Mouse (Mus musculus) limb, embryonic 14.5 days (tissue): ENCODE data around the gene Cd34. TPM values are rescaled to one million over a fixed set of nuclear protein-coding genes. Genes with fewer than 3 reads are reported as not detected.

ENCODE experiments used
- ATAC-seq: fragments of 200-750 bp; cut with Nextera tagmentation; 2 replicates; pipeline ENCODE4 v1.8.0; 2017; ENCODE audit warnings: low read depth, moderate number of reproducible peaks, moderate TSS enrichment; ENCODE audit not compliant: low FRiP score
- DNase-seq: peaks from one replicate; pipeline ENCODE4 v3.0.0-alpha.2; 2015; ENCODE audit warnings: low spot score
- H3K27ac ChIP-seq: fragments of 300-500 bp; sonication (generic); replicated peaks from 2 replicates; pipeline ENCODE4 v1.5.1; 2014; ENCODE audit warnings: low read depth, mild to moderate bottlenecking, low read length, moderate library complexity, mixed read lengths
- H3K27me3 ChIP-seq: fragments of 300-500 bp; sonication (generic); 2 replicates; pipeline ENCODE4 v1.6.1; 2014; ENCODE audit warnings: low read length, mixed read lengths; ENCODE audit not compliant: control insufficient read depth, insufficient read depth
- H3K36me3 ChIP-seq: fragments of 300-500 bp; sonication (generic); 2 replicates; pipeline ENCODE4 v1.6.1; 2014; ENCODE audit warnings: mild to moderate bottlenecking, low read length, moderate library complexity, mixed read lengths; ENCODE audit not compliant: control insufficient read depth, insufficient read depth
- H3K4me1 ChIP-seq: fragments of 300-500 bp; sonication (generic); 2 replicates; pipeline ENCODE4 v1.6.1; 2014; ENCODE audit warnings: antibody characterized with exemption, low read length, mixed read lengths; ENCODE audit not compliant: control insufficient read depth, insufficient read depth
- H3K4me2 ChIP-seq: fragments of 300-500 bp; sonication (generic); replicated peaks from 2 replicates; pipeline ENCODE4 v1.6.1; 2014; ENCODE audit warnings: low read depth, mild to moderate bottlenecking, low read length, moderate library complexity; ENCODE audit not compliant: severe bottlenecking
- H3K4me3 ChIP-seq: fragments of 300-500 bp; sonication (generic); replicated peaks from 2 replicates; pipeline ENCODE4 v1.5.1; 2014; ENCODE audit warnings: low read length
- H3K9ac ChIP-seq: fragments of 300-500 bp; sonication (generic); 2 replicates; pipeline ENCODE4 v1.6.1; 2014; ENCODE audit warnings: mild to moderate bottlenecking, low read depth, low read length, moderate library complexity; ENCODE audit not compliant: severe bottlenecking
- H3K9me3 ChIP-seq: fragments of 300-500 bp; sonication (generic); 2 replicates; pipeline ENCODE4 v1.6.1; 2016; ENCODE audit warnings: low read length; ENCODE audit not compliant: control insufficient read depth
- POLR2A ChIP-seq: fragments of 200-500 bp; IDR thresholded peaks from 2 replicates; pipeline ENCODE4 v1.8.0; 2012; ENCODE audit warnings: inconsistent platforms, mild to moderate bottlenecking, moderate library complexity, borderline replicate concordance; ENCODE audit not compliant: insufficient read depth, insufficient read length; ENCODE audit errors: extremely low read depth
- WGBS: fragments of 180-500 bp; shearing (Covaris S2); extraction: QIAGEN DNeasy Blood & Tissue Kit; methylation state at CpG from one replicate; pipeline ENCODE4 v1.1.7; 2014; 5-methylcytosine and 5-hydroxymethylcytosine counted together
- polyA plus RNA-seq, 2 experiments: library from polyadenylated mRNA; depleted of rRNA in 1 of 2; stranded (reverse) in 1 of 2; unstranded in 1 of 2; fragments of >200 nt; fragmentation: Nextera tagmentation in 1 of 2; extraction: Ambion mirVana in 1 of 2; gene quantifications; 2 replicates each; pipeline versions ENCODE4 v1.2.1 to v1.2.3; 2012 to 2014

The Cd34 gene
- polyA plus RNA-seq, 2 experiments, result 80.0 to 108 TPM

GRCm38 (mm10) chr1:194935351-194935750, 3.3 kb upstream of the Cd34 start:
- Histone ChIP-seq H3K27ac (no peak overlapping the region), H3K36me3 (no peaks in the 10 kb centered on the region), H3K4me3 (no peak overlapping the region), H3K9ac (no peak overlapping the region), H3K4me1 (no peaks in the 10 kb centered on the region), H3K4me2 (no peak overlapping the region), H3K9me3 (no peaks in the 10 kb centered on the region), H3K27me3 (peaks cover 15% of the 10 kb centered on the region; the same call in 1 of the 2 replicates)
- 36% methylated on average over 1 of the region's 1 CpGs for WGBS
- DNase-seq, result no peak
- no peak for TF ChIP-seq POLR2A
- no peak for ATAC-seq

GRCm38 (mm10) chr1:194941528-194941927, 2.9 kb downstream of the Cd34 start:
- Histone ChIP-seq H3K9me3 (no peaks in the 10 kb centered on the region), H3K27me3 (peaks cover 15% of the 10 kb centered on the region; the same call in 1 of the 2 replicates), H3K9ac (no peak overlapping the region), H3K4me2 (no peak overlapping the region), H3K4me3 (no peak overlapping the region), H3K36me3 (no peaks in the 10 kb centered on the region), H3K27ac (no peak overlapping the region), H3K4me1 (peaks cover 6% of the 10 kb centered on the region; the same call in 1 of the 2 replicates)
- no peak for ATAC-seq
- no peak for TF ChIP-seq POLR2A
- no peak for DNase-seq

- no peak overlapping the region for H3K27ac ChIP-seq
Observed at GRCm38 (mm10) chr1:194942912-194943311, 4.3 kb downstream of the Cd34 start.

GRCm38 (mm10) chr1:194943485-194943884, 4.9 kb downstream of the Cd34 start:
- no peak for TF ChIP-seq POLR2A
- H3K9ac ChIP-seq, result no peak overlapping the region
- no peak overlapping the region for H3K4me2 ChIP-seq

More at GRCm38 (mm10) chr1:194942912-194943311, 4.3 kb downstream of the Cd34 start:
- Histone ChIP-seq H3K27me3 (peaks cover 15% of the 10 kb centered on the region; the same call in 1 of the 2 replicates), H3K9me3 (no peaks in the 10 kb centered on the region), H3K4me1 (peaks cover 6% of the 10 kb centered on the region; the same call in 1 of the 2 replicates), H3K4me3 (no peak overlapping the region), H3K36me3 (no peaks in the 10 kb centered on the region), H3K9ac (no peak overlapping the region), H3K4me2 (no peak overlapping the region)
- no peak for TF ChIP-seq POLR2A
- ATAC-seq, result no peak
- DNase-seq, result no peak

GRCm38 (mm10) chr1:194945382-194945781, 6.8 kb downstream of the Cd34 start:
- 20% methylated on average over 2 of the region's 2 CpGs for WGBS
- no peaks in the 10 kb centered on the region for H3K9me3 ChIP-seq
- no peak overlapping the region for H3K4me2 ChIP-seq
- peaks cover 6% of the 10 kb centered on the region; the same call in 1 of the 2 replicates for H3K4me1 ChIP-seq
- no peak overlapping the region for H3K27ac ChIP-seq
- H3K36me3 ChIP-seq, result no peaks in the 10 kb centered on the region
- no peak overlapping the region for H3K4me3 ChIP-seq
- TF ChIP-seq POLR2A, result no peak
- ATAC-seq (peak; percentile 60; the same call in 1 of the 2 replicates), DNase-seq (peak; percentile 69)
- H3K9ac ChIP-seq, result no peak overlapping the region
- H3K27me3 ChIP-seq, result no peaks in the 10 kb centered on the region

More at GRCm38 (mm10) chr1:194943485-194943884, 4.9 kb downstream of the Cd34 start:
- Histone ChIP-seq H3K36me3 (no peaks in the 10 kb centered on the region), H3K27me3 (peaks cover 15% of the 10 kb centered on the region; the same call in 1 of the 2 replicates), H3K9me3 (no peaks in the 10 kb centered on the region), H3K4me1 (peaks cover 6% of the 10 kb centered on the region; the same call in 1 of the 2 replicates), H3K27ac (no peak overlapping the region), H3K4me3 (no peak overlapping the region)
- 73% methylated on average over 5 of the region's 5 CpGs for WGBS
- DNase-seq (no peak), ATAC-seq (no peak)
